Mouse (Mus musculus): ENCODE results near the gene Ctsm. TPM values are rescaled to one million over a fixed set of nuclear protein-coding genes. Genes with fewer than 3 reads are reported as not detected.
"Not testable (repeated sequence)": the region's sequence is repeated elsewhere in the genome, so short reads cannot be mapped to it uniquely, and the experiment has no call there.

The Ctsm gene
- total RNA-seq (2014; rRNA removed) (not detected in 2 replicates), polyA plus RNA-seq (2015; fragmentation: Nextera tagmentation; extraction: Ambion mirVana) (not detected in 2 replicates)

- DNase-seq (ENCODE audit: low spot score) (no peak), ATAC-seq (ENCODE audit: low FRiP score) (no peak)
- no peak for TF ChIP-seq CTCF (IDR thresholded peaks at IDR 0.05)
- H3K9me3 ChIP-seq (ENCODE audit: low read length): peaks cover 27% of the 10 kb centered on the region; the same call in 1 of the 2 replicates
- H3K27me3 ChIP-seq (ENCODE audit: insufficient read depth, low read length): no peaks in the 10 kb centered on the region
- no peak within 1 kb of the TSS for H3K4me3 ChIP-seq (ENCODE audit: low read depth, low read length)
- WGBS: 65% methylated on average over 4 of the region's 4 CpGs
- no peak within 1 kb of the TSS for H3K4me2 ChIP-seq (ENCODE audit: low read depth, low read length, poor library complexity, severe bottlenecking)
- no peak within 1 kb of the TSS for H3K27ac ChIP-seq (ENCODE audit: low read depth, low read length)
- no peaks in the 10 kb centered on the region for H3K36me3 ChIP-seq (ENCODE audit: insufficient read depth, low read length)
- no peak within 1 kb of the TSS for H3K9ac ChIP-seq (replicated peaks; ENCODE audit: low read length, poor library complexity, severe bottlenecking)
- no peaks in the 10 kb centered on the region for H3K4me1 ChIP-seq (ENCODE audit: insufficient read depth, low read length)
These were observed at the start of gene Ctsm for GRCm38 (mm10) chr13:61541631-61542030. Gene Ctsm, minus strand, starts transcription at chr13:61541839.

GRCm38 (mm10) chr13:61570027-61570426, 28.4 kb upstream of the Ctsm start, which contains the start of gene Cts3:
Gene Cts3, minus strand, starts transcription at chr13:61570127.
- no peak within 1 kb of the TSS for H3K4me3 ChIP-seq (ENCODE audit: low read depth, low read length)
- H3K36me3 ChIP-seq (ENCODE audit: insufficient read depth, low read length): no peaks in the 10 kb centered on the region
- no peak within 1 kb of the TSS for H3K4me2 ChIP-seq (ENCODE audit: low read depth, low read length, poor library complexity, severe bottlenecking)
- H3K27ac ChIP-seq (ENCODE audit: low read depth, low read length): no peak within 1 kb of the TSS
- no peak within 1 kb of the TSS for H3K9ac ChIP-seq (replicated peaks; ENCODE audit: low read length, poor library complexity, severe bottlenecking)
- TF ChIP-seq CTCF (IDR thresholded peaks at IDR 0.05): no peak
- H3K9me3 ChIP-seq (ENCODE audit: low read length): peaks cover 15% of the 10 kb centered on the region; the same call in 1 of the 2 replicates
- H3K27me3 ChIP-seq (ENCODE audit: insufficient read depth, low read length): no peaks in the 10 kb centered on the region
- ATAC-seq (ENCODE audit: low FRiP score): no peak
- DNase-seq (ENCODE audit: low spot score): no peak
- H3K4me1 ChIP-seq (ENCODE audit: insufficient read depth, low read length): no peaks in the 10 kb centered on the region

- not testable (repeated sequence) for H3K27me3 ChIP-seq (ENCODE audit: insufficient read depth, low read length); H3K36me3 ChIP-seq (ENCODE audit: insufficient read depth, low read length); DNase-seq (ENCODE audit: low spot score); ATAC-seq (ENCODE audit: low FRiP score); H3K4me1 ChIP-seq (ENCODE audit: insufficient read depth, low read length); H3K9ac ChIP-seq (replicated peaks; ENCODE audit: low read length, poor library complexity, severe bottlenecking); H3K27ac ChIP-seq (ENCODE audit: low read depth, low read length); H3K4me3 ChIP-seq (ENCODE audit: low read depth, low read length); H3K4me2 ChIP-seq (ENCODE audit: low read depth, low read length, poor library complexity, severe bottlenecking)
- peaks cover 18% of the 10 kb centered on the region; the same call in 1 of the 2 replicates for H3K9me3 ChIP-seq (ENCODE audit: low read length)
- WGBS: 35% methylated on average over 1 of the region's 1 CpGs
These were observed 26.4 kb upstream of the Ctsm start, which contains the start of gene Gm49352 for GRCm38 (mm10) chr13:61568074-61568473. Gene Gm49352, minus strand, starts transcription at chr13:61568174.

Other genes with a start within 250 kb of the Ctsm start
- gene Cts7, start 183.6 kb downstream of the Ctsm start, total RNA-seq (2014; rRNA removed): not detected in 2 replicates
- gene Cts7, start 183.6 kb downstream of the Ctsm start, polyA plus RNA-seq (2015; fragmentation: Nextera tagmentation; extraction: Ambion mirVana): not detected in 2 replicates
- gene Gm49352, start 26.3 kb upstream of the Ctsm start, total RNA-seq (2014; rRNA removed): not detected in 2 replicates
- not detected in 2 replicates for gene Gm49352, start 26.3 kb upstream of the Ctsm start, polyA plus RNA-seq (2015; fragmentation: Nextera tagmentation; extraction: Ambion mirVana)
- gene Cts3, start 28.3 kb upstream of the Ctsm start, total RNA-seq (2014; rRNA removed): not detected in 2 replicates
- gene Cts3, start 28.3 kb upstream of the Ctsm start, polyA plus RNA-seq (2015; fragmentation: Nextera tagmentation; extraction: Ambion mirVana): not detected in 2 replicates